Mouse (Mus musculus) urinary bladder, postnatal 14 days (tissue): Measurements from ENCODE around the gene Fam198a.
"Not testable (repeated sequence)": the region's sequence is repeated elsewhere in the genome, so short reads cannot be mapped to it uniquely, and the experiment has no call there.

Source experiments
- DNase-seq: peaks from one replicate; pipeline ENCODE4 v3.0.0; 2021; ENCODE audit warnings: low spot score

Gene Fam198a

GRCm38 (mm10) chr9:122021171-122021570, 70.4 kb downstream of the Fam198a start:
- DNase-seq = not testable (repeated sequence)

- DNase-seq = no peak
These were observed 70.8 kb downstream of the Fam198a start for GRCm38 (mm10) chr9:122021581-122021980.

- peak; percentile 51 for DNase-seq
These were observed 72.0 kb downstream of the Fam198a start for GRCm38 (mm10) chr9:122022776-122023175.

GRCm38 (mm10) chr9:122023873-122024272, 73.1 kb downstream of the Fam198a start:
- DNase-seq = no peak

- DNase-seq = no peak
These were observed 73.6 kb downstream of the Fam198a start for GRCm38 (mm10) chr9:122024419-122024818.

GRCm38 (mm10) chr9:122025855-122026590, 75.2 kb downstream of the Fam198a start:
- DNase-seq = no peak

GRCm38 (mm10) chr9:122027081-122027913, 76.5 kb downstream of the Fam198a start:
- DNase-seq = no peak

- peak; percentile 25 for DNase-seq
These were observed 77.3 kb downstream of the Fam198a start for GRCm38 (mm10) chr9:122027914-122028745.

- no peak for DNase-seq
These were observed 79.0 kb downstream of the Fam198a start for GRCm38 (mm10) chr9:122029765-122030164.
